Mouse (Mus musculus): ENCODE measurements around the gene Qtrt1.
"Not testable (repeated sequence)": the region's sequence is repeated elsewhere in the genome, so short reads cannot be mapped to it uniquely, and the experiment has no call there.

Gene Qtrt1

GRCm38 (mm10) chr9:21451391-21451790, 39.8 kb downstream of the Qtrt1 start:
- peak; percentile 29 for DNase-seq (ENCODE audit: low read depth)

DNA sequence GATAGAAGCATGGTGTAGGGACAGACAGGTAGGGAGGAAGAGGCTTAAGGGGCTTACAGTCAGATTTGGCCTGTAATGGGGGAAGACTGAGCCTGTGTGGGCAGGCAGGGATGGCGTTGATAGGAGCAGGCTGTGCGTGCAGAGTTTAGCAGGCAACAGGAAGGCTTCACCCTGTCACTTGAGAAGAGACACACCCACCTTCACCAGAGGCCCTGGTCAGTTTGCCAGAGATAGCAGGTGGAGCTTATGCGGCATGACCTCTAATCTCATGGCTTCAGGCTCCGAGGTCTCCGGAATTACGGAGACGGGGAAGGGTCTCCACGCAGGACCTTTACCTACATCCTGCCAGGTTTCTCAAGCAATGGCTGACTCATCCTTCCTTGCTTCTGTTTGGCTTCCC, 40.2 kb downstream of the Qtrt1 start:
- DNase-seq (ENCODE audit: low read depth), result peak; percentile 85

- DNase-seq (ENCODE audit: low read depth), result peak; percentile 90
Observed at GRCm38 (mm10) chr9:21453003-21453402, 41.4 kb downstream of the Qtrt1 start.

- no peak for DNase-seq (ENCODE audit: low read depth)
Observed at GRCm38 (mm10) chr9:21453459-21453858, 41.8 kb downstream of the Qtrt1 start.

- DNase-seq (ENCODE audit: low read depth), result no peak
Observed at GRCm38 (mm10) chr9:21454556-21454955, 42.9 kb downstream of the Qtrt1 start.

- DNase-seq (ENCODE audit: low read depth), result no peak
Observed at GRCm38 (mm10) chr9:21455103-21455770, 43.6 kb downstream of the Qtrt1 start.

DNA sequence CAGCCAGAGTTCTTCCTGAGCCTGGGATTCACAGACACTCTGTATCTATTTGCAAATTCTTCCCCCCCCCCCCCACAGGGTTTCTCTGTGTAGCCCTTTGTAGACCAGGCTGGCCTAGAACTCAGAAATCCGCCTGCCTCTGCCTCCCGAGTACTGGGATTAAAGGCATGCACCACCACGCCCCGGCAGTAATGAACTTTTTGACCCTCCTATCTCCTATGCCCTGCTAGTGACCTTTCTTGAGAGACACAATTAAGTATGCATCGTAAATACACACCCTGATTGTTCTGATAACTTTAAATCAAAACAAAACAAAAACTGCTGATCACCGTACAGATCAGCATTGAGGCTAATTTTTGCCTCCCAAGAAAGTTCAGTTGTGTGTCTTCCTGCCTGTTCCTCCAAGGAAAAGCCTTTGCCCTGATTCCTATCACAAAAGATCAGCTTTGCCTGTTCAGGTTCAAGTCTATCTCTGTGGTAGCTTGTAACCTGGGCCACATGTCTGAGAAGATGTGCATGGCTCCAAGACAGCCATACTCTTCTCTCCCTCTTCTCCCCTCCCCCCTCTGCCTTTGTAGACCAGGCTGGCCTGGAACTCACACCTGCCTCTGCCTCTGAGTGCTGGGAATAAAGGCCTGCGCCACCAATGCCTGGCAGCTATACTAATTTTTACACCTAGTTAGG, 44.8 kb downstream of the Qtrt1 start:
- no peak for DNase-seq (ENCODE audit: low read depth)

GRCm38 (mm10) chr9:21456930-21457634, 45.4 kb downstream of the Qtrt1 start:
- peak; percentile 86 for DNase-seq (ENCODE audit: low read depth)

DNA sequence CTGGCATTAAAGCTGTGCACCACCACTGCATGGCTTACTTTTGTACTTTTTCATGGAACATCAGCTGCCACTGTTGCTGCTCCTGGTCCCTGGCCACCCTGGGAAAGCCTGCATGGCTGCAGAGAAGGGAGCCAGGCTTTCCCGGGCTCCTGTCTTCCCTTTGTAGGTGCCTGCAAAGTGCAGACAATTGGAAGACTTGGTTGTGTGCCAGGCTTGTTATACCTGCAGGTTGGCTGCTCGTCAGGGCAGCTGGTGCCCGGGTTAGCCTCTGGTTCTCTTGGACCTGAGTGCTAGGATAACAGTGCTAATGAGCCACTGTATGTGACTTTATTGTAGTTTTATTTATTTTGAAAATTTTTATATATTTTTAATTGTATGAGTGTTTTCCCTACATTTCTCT, 47.2 kb downstream of the Qtrt1 start:
- no peak for DNase-seq (ENCODE audit: low read depth)

DNA sequence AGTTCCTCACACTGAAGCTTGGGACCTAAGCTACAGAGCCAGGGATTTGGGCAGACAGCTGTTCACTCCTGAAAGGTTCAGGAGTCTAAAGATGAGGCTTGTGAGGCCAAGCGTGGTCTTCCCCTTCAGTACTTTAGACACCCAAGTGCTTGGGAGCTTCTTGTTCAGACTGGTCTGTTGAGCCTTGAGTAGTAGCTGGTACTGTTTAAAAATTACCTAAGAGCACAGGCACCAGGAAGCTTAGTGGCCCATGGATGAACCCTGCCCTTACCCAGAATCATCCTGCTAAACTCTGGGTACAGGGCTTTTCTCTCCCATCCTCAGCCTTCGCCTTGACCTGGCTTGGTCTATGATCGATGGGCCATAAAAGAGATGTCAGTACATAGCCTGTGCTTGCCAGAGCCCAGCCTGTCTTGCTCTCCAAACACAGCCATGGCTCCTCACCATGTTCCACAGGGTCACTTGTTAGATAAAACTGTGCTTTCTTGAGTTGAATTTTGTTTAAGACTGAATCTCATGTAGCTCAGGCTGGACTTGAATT, 48.8 kb downstream of the Qtrt1 start:
- no peak for DNase-seq (ENCODE audit: low read depth)

DNA sequence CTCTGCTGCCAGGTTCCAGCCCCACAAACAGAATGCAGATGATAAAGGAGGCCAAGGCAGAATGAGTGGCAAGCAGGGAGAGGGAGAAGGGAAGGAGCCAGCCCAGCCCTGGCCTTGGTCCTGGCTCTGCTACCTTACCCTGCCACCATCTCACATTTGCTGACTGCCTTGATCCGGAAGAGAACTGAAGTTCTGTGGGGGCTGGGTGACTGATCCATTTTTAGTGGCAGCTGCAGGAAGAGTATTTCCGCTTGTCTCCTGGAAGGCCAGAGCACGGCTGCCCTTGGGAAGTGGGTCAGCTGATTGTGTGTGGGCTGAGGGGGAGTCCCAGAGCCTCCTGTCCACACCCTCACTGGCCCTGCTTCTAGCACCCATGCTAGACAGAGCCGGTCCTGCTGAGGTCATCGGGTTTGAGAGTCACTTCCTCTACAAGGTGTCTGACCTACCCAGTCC, 51.5 kb downstream of the Qtrt1 start:
- DNase-seq (ENCODE audit: low read depth), result peak; percentile 73

DNA sequence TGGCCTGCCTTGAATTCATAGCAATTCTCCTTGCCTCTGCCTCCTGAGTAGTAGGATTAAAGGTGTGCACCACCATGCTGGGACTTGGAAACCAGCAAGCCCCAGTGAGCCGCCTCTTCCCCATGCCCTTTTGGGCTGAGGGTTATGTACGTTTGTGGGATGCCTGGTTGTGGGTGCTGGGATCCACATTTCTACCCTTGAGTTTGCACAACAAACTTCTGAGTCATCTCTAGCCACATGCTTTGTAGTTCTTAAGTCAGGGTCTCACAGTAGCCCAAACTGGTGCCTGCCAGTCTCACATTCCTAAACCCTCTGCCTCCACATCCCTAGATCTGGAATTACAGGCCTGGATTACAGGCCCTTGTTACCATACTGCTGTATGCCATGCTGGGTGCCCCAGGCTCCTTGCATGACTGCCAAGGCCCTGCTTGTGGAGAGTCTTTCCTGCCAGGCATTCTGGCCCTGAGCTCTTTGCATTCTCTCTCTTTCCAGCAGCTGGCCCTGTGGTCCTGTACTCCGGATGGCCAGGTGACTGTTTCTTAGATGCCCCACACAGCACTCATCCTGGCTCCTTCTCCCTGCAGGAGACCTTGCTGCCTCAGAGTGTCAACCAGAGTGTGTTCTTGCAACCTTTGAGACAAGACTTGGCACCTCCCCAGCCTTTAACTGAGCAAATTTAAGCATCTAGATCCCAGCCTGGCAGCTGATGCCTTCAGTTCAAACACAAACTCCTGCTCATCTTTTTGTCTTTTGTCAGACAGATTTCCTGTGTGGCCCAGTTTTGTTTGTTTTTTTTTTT, 52.3 kb downstream of the Qtrt1 start:
- DNase-seq (ENCODE audit: low read depth), result peak; percentile 82

DNA sequence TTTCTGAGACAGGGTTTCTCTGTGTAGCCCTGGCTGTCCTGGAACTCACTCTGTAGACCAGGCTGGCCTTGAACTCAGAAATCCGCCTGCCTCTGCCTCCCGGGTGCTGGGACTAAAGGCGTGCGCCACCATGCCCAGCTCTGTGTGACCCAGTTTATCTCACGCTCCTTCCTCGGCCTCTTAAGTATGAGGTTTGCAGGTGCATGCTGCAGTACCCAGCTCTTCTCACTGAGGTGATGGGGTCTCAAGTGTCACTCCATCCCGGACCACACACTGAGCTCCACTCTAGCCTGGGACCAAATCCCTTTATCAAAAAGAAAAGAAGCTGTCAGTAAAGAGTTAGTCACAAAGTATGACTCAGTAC, 52.9 kb downstream of the Qtrt1 start:
- not testable (repeated sequence) for DNase-seq (ENCODE audit: low read depth)

DNA sequence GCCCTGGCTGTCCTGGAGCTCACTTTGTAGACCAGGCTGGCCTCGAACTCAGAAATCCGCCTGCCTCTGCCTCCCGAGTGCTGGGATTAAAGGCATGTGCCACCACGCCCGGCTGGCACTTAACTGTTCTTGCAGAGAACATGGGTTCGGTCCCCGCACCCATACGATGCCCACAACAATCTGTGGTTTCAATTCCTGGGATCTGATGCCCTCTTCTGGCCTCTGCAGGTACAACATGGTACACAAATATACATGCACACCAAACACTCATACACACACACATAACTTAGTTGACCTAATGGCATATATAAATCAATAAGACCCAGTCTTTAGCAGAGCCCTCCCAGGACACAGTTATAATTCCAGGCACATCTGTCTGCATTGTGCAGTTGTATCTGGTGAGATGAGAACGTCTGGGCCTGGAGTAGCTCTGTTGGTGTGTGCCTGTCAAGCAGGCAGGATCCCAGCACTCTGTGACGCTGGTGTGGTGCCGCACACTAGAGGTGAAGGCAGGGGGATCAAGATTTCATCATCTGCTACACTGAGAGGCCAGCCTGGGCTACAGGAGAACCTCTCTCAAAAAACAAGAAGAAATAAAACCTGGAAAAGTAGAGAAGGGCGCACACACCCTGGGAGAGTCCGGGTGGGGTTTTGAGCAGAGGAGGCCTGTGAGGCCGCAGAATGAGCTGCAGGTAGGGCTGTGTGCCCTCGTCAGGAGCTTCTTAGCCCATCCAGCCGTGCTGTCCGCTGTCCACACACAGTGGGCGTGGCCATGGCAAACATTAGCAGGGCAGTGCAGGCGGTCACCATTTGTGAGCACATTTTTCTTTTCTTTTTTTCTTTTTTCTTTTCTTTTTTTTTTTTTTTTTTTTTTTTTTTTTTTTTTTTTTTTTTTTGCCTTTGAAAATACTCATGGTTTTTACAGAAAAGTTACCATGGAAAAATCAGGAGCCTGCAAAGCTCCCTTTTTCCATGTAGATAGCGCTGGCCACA, 57.7 kb downstream of the Qtrt1 start:
- DNase-seq (ENCODE audit: low read depth), result peak; percentile 75
